Mouse (Mus musculus) limb, embryonic 10.5 days (tissue): Measurements from ENCODE around the gene Atf4. TPM values are rescaled to one million over a fixed set of nuclear protein-coding genes. Genes with fewer than 3 reads are reported as not detected.

Source experiments
- DNase-seq: peaks from one replicate; pipeline ENCODE4 v3.0.0-alpha.2; 2017; ENCODE audit warnings: low spot score
- H3K27ac ChIP-seq: fragments of 300-500 bp; sonication (generic); 2 replicates; pipeline ENCODE4 v1.5.1; 2016; ENCODE audit warnings: mild to moderate bottlenecking
- H3K27me3 ChIP-seq: fragments of 300-500 bp; sonication (generic); 2 replicates; pipeline ENCODE4 v1.6.1; 2016; ENCODE audit warnings: low read depth, mild to moderate bottlenecking; ENCODE audit not compliant: poor library complexity, severe bottlenecking
- H3K36me3 ChIP-seq: fragments of 300-500 bp; sonication (generic); 2 replicates; pipeline ENCODE4 v1.6.1; 2016; ENCODE audit warnings: mild to moderate bottlenecking, moderate library complexity
- H3K4me1 ChIP-seq: fragments of 300-500 bp; sonication (generic); 2 replicates; pipeline ENCODE4 v1.6.1; 2016
- H3K4me3 ChIP-seq: fragments of 300-500 bp; sonication (generic); 2 replicates; pipeline ENCODE4 v1.5.1; 2016; ENCODE audit warnings: mild to moderate bottlenecking, moderate library complexity
- H3K9me3 ChIP-seq: fragments of 300-500 bp; sonication (generic); replicated peaks from 2 replicates; pipeline ENCODE4 v1.6.1; 2016; ENCODE audit warnings: mild to moderate bottlenecking
- WGBS: fragments of 180-500 bp; shearing (Covaris S2); methylation state at CpG from one replicate; pipeline ENCODE4 v1.1.7; 2016; 5-methylcytosine and 5-hydroxymethylcytosine counted together
- polyA plus RNA-seq: library from polyadenylated mRNA; unstranded; fragments of >200 nt; fragmentation: Nextera tagmentation; extraction: Ambion mirVana; gene quantifications from 2 replicates; pipeline ENCODE4 v1.2.1, GENCODE M21; 2016

Gene Atf4
- polyA plus RNA-seq, 1 experiment from 2014 or later: 113 TPM

DNA sequence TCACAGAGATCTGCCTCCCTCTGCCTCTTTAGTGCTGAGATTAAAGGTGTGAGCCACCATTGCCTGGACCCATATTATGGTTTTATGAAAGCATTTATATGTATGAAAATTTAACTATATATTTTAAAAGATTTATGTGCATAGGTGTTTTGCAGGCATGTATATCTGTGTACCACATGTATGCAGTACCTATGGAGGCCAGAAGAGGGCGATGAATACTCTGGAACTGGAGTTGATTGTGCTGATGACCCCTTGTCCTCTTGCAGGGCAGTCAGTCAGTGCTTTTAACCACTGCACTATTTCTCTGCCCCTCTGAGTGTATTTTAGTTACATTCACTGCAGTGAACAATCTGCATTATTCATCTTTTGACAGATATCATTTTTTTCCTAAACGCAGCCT is 29.2 kb upstream of the Atf4 start:
- 49% methylated on average over 2 of the region's 2 CpGs for WGBS
- Histone ChIP-seq H3K36me3 (no peaks in the 10 kb centered on the region), H3K27ac (no peak overlapping the region), H3K4me1 (no peaks in the 10 kb centered on the region), H3K27me3 (no peaks in the 10 kb centered on the region), H3K4me3 (no peak overlapping the region), H3K9me3 (no peaks in the 10 kb centered on the region)
- peak; percentile 72 for DNase-seq

- WGBS: 80% methylated on average over 17 of the region's 17 CpGs
- Histone ChIP-seq H3K27me3 (no peaks in the 10 kb centered on the region), H3K4me1 (peaks cover 4% of the 10 kb centered on the region), H3K36me3 (no peaks in the 10 kb centered on the region), H3K4me3 (no peak overlapping the region), H3K27ac (no peak overlapping the region), H3K9me3 (no peaks in the 10 kb centered on the region)
- DNase-seq: no peak
Observed at GRCm38 (mm10) chr15:80228071-80228800, 26.7 kb upstream of the Atf4 start.

GRCm38 (mm10) chr15:80232331-80232730 is 22.7 kb upstream of the Atf4 start:
- Histone ChIP-seq H3K27ac (no peak overlapping the region), H3K9me3 (no peaks in the 10 kb centered on the region), H3K36me3 (peaks cover 21% of the 10 kb centered on the region), H3K4me3 (no peak overlapping the region), H3K27me3 (no peaks in the 10 kb centered on the region), H3K4me1 (peaks cover 23% of the 10 kb centered on the region)
- 71% methylated on average over 2 of the region's 2 CpGs for WGBS
- DNase-seq: no peak

GRCm38 (mm10) chr15:80233053-80233452 is 21.9 kb upstream of the Atf4 start:
- Histone ChIP-seq H3K4me3 (peak overlapping the region; percentile 77; the same call in 1 of the 2 replicates), H3K9me3 (no peaks in the 10 kb centered on the region), H3K36me3 (peaks cover 29% of the 10 kb centered on the region), H3K27me3 (no peaks in the 10 kb centered on the region), H3K27ac (peak overlapping the region; percentile 87), H3K4me1 (peaks cover 23% of the 10 kb centered on the region)
- no peak for DNase-seq
- 80% methylated on average over 4 of the region's 4 CpGs for WGBS

DNA sequence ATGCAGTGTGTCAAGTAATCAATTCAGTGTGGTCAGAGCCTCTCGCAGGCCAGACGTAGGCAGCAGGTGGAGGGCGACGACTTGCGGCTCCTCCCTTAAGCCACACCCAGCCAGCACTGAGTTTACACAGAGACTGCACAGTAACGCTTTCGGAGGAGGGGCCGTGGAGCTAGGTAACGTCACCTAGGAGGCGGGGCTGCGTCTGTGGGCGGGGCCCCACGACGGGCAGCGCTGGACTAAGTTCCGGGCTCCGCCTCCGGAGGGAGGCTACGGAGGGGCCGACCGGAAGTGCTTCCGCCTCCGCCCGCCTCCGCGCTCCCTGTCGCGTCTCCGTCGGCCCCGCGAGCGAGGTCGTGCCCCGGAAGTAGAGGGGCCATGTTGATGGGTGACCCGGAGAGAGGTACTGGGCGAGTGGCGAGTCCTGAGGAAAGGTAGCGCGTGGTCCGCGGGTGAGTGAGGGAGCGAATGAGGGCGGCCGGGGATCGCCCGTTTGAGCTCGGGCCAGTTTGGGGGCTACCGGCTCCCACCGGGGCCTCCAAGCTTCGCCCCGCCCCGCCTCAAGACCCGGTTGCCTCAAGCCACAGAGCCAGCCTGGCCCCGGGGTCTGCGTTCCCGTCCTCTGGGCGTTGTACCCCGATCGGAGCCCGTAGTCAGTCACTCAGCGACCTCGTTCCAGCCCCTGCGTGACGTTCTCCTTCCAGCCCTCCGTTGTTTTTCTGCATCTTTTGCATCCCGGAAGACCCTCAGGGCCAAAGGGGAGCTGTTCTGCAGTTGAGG is 21.1 kb upstream of the Atf4 start, which contains the start of gene Mief1:
Mief1 (plus strand) TSS at position 286 of the 777 bp plus-strand sequence.
- Histone ChIP-seq H3K36me3 (peaks cover 37% of the 10 kb centered on the region), H3K27me3 (no peaks in the 10 kb centered on the region), H3K9me3 (no peaks in the 10 kb centered on the region), H3K4me3 (peak within 1 kb of the TSS; percentile 77), H3K27ac (peak within 1 kb of the TSS; percentile 87), H3K4me1 (peaks cover 23% of the 10 kb centered on the region)
- DNase-seq: peak; percentile 96
- WGBS: under 1% methylated on average over 67 of the region's 67 CpGs

DNA sequence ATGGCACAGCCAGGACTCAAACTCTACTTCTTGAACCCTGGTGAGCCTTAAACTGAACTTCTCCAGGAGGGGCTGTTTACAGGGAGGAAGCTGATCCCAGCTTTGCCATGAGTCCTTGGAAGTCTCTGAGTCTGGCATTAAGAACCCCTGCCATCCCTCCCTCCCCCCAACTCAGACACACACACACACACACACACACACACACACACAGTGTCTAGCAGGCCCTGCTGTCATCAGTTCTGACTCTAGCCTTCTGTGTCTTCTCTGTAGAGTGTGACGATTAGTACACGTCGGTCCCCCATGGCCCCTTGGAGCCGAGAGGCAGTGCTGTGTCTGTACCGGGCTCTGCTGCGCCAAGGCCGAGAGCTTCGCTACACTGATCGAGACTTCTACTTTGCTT is 19.4 kb upstream of the Atf4 start, which contains the start of gene AC140267.1:
AC140267.1 (plus strand) TSS at position 301 of the 400 bp plus-strand sequence.
- Histone ChIP-seq H3K4me3 (peak within 1 kb of the TSS; percentile 77), H3K4me1 (peaks cover 23% of the 10 kb centered on the region), H3K9me3 (no peaks in the 10 kb centered on the region), H3K36me3 (peaks cover 47% of the 10 kb centered on the region), H3K27me3 (no peaks in the 10 kb centered on the region), H3K27ac (peak within 1 kb of the TSS; percentile 87)
- WGBS: 97% methylated on average over 9 of the region's 9 CpGs
- no peak for DNase-seq

DNA sequence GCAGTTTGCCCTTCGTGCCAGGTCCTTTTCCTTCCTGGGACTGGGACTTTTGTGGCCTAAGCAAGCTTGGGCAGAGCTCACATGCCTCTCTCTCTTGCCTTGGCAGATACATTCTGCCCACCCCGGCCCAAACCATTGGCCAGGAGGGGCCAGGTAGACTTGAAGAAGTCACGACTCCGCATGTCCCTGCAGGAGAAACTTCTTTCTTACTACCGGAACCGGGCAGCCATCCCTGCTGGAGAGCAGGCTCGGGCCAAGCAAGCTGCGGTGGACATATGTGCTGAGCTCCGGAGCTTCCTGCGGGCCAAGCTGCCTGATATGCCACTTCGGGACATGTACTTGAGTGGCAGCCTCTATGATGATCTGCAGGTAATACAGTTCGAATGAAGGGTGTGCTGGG is 6.8 kb upstream of the Atf4 start:
- no peak for DNase-seq
- peaks cover 90% of the 10 kb centered on the region for H3K36me3 ChIP-seq

DNA sequence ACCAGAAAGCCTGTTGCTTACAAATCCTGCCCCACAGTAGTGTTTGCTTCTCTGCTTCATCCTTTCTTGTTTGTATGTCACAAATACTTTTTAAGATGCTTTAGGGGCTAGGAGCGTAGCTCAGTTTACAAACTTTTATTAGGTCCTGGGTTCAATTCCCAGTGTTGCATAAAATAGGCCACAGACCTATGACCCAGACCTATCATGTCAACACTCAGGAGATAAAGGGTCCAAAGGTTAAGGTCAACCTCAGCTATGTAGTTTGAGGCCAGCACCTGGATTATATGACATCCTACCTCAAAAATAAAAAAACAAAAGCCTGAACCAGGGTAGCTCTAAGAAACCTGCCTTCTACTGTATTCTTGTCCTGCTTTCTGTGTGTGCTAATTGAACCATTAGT is 6.4 kb upstream of the Atf4 start:
- no peak overlapping the region for H3K27ac ChIP-seq
- H3K9me3 ChIP-seq: no peaks in the 10 kb centered on the region
- H3K36me3 ChIP-seq: peaks cover 85% of the 10 kb centered on the region
- H3K4me3 ChIP-seq: no peak overlapping the region
- no peak for DNase-seq
- peaks cover 28% of the 10 kb centered on the region for H3K4me1 ChIP-seq
- no peaks in the 10 kb centered on the region; the same call in 1 of the 2 replicates for H3K27me3 ChIP-seq
- 86% methylated on average over 1 of the region's 1 CpGs for WGBS

More for the DNA sequence above, 6.8 kb upstream of the Atf4 start:
- 94% methylated on average over 12 of the region's 12 CpGs for WGBS
- Histone ChIP-seq H3K9me3 (no peaks in the 10 kb centered on the region), H3K4me3 (no peak overlapping the region), H3K27me3 (no peaks in the 10 kb centered on the region; the same call in 1 of the 2 replicates), H3K4me1 (peaks cover 24% of the 10 kb centered on the region), H3K27ac (no peak overlapping the region)

DNA sequence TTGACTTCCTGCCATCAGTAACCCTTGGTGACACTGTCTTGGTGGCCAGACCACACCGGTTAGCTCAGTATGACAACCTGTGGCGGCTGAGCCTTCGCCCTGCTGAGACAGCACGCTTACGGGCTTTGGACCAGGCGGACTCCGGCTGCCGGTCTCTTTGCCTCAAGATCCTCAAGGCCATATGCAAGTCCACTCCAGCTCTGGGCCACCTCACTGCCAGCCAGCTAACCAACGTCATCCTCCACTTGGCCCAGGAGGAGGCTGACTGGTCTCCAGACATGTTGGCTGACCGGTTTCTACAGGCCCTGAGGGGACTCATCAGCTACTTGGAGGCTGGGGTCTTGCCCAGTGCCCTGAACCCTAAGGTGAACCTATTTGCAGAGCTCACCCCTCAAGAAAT is 5.3 kb upstream of the Atf4 start:
- no peak overlapping the region for H3K27ac ChIP-seq
- WGBS: 94% methylated on average over 10 of the region's 10 CpGs
- no peak overlapping the region for H3K4me3 ChIP-seq
- H3K36me3 ChIP-seq: peaks cover 75% of the 10 kb centered on the region
- H3K27me3 ChIP-seq: no peaks in the 10 kb centered on the region; the same call in 1 of the 2 replicates
- peaks cover 39% of the 10 kb centered on the region for H3K4me1 ChIP-seq
- H3K9me3 ChIP-seq: no peaks in the 10 kb centered on the region
- no peak for DNase-seq

DNA sequence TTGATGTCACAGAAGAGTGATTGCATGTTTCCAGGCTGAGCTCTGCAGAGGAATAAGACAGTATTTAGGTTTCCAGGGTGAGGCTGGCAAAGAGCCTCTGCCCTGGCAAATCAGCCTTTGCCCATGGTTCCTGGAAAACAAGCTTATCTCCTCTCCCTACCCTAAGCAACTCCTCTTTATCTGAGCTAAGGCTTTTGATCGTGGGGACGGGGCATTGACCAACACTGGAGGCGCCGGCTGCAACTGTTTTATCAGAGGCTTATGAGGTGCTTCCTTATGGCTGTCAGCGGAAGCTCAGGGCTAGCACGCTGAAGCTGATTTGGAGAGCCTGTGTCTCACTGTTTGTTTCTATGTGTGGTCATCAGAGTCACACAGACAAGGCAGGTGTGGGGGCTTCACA is 4.4 kb upstream of the Atf4 start:
- no peaks in the 10 kb centered on the region for H3K9me3 ChIP-seq
- H3K27me3 ChIP-seq: no peaks in the 10 kb centered on the region; the same call in 1 of the 2 replicates
- no peak overlapping the region for H3K4me3 ChIP-seq
- no peak overlapping the region for H3K27ac ChIP-seq
- peaks cover 40% of the 10 kb centered on the region for H3K4me1 ChIP-seq
- peaks cover 68% of the 10 kb centered on the region for H3K36me3 ChIP-seq
- no peak for DNase-seq
- WGBS: 86% methylated on average over 6 of the region's 6 CpGs

GRCm38 (mm10) chr15:80253530-80253929 is 1.5 kb upstream of the Atf4 start:
- Histone ChIP-seq H3K4me1 (peaks cover 62% of the 10 kb centered on the region), H3K36me3 (peaks cover 65% of the 10 kb centered on the region), H3K27me3 (no peaks in the 10 kb centered on the region; the same call in 1 of the 2 replicates), H3K9me3 (no peaks in the 10 kb centered on the region), H3K4me3 (peak overlapping the region; percentile 98), H3K27ac (peak overlapping the region; percentile 99)
- WGBS: 9% methylated on average over 2 of the region's 2 CpGs
- DNase-seq: peak; percentile 51

- Histone ChIP-seq H3K27me3 (no peaks in the 10 kb centered on the region; the same call in 1 of the 2 replicates), H3K4me1 (peaks cover 65% of the 10 kb centered on the region), H3K4me3 (peak overlapping the region; percentile 98), H3K36me3 (peaks cover 65% of the 10 kb centered on the region), H3K9me3 (no peaks in the 10 kb centered on the region), H3K27ac (peak overlapping the region; percentile 99)
- no peak for DNase-seq
- 51% methylated on average over 6 of the region's 6 CpGs for WGBS
Observed at GRCm38 (mm10) chr15:80254207-80254606, 777 bp upstream of the Atf4 start.

DNA sequence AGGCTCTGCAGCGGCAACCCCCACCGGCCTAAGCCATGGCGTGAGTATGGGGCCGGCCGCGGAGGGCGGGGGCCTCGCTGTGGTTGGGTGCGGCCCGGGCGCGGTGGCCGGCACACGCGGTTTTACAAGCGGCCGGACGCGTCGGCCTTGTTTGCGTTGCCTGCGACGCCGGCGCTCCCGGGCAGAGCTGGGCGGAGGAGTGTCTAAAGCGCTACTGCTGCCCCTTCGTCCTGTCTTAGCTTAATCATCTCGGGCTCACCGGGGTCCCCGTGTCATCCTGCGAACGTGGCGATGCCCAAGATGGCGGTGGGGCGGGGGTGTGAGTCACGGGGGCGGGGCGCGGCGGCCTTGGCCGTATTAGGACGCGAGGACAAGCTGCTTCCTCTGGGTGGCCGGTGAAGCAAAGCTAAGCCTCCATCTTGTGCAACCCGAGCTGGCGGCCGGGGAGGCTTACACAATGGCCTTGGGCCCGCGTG is 700 bp downstream of the Atf4 start:
- under 1% methylated on average over 51 of the region's 51 CpGs for WGBS
- peak overlapping the region; percentile 99 for H3K27ac ChIP-seq
- peaks cover 65% of the 10 kb centered on the region for H3K36me3 ChIP-seq
- H3K9me3 ChIP-seq: no peaks in the 10 kb centered on the region
- H3K4me3 ChIP-seq: peak overlapping the region; percentile 98
- H3K4me1 ChIP-seq: peaks cover 65% of the 10 kb centered on the region
- peak; percentile 89 for DNase-seq
- no peaks in the 10 kb centered on the region; the same call in 1 of the 2 replicates for H3K27me3 ChIP-seq
